8 mouse cellular contexts compared by ENCODE assay signal in the genomic region with DNA sequence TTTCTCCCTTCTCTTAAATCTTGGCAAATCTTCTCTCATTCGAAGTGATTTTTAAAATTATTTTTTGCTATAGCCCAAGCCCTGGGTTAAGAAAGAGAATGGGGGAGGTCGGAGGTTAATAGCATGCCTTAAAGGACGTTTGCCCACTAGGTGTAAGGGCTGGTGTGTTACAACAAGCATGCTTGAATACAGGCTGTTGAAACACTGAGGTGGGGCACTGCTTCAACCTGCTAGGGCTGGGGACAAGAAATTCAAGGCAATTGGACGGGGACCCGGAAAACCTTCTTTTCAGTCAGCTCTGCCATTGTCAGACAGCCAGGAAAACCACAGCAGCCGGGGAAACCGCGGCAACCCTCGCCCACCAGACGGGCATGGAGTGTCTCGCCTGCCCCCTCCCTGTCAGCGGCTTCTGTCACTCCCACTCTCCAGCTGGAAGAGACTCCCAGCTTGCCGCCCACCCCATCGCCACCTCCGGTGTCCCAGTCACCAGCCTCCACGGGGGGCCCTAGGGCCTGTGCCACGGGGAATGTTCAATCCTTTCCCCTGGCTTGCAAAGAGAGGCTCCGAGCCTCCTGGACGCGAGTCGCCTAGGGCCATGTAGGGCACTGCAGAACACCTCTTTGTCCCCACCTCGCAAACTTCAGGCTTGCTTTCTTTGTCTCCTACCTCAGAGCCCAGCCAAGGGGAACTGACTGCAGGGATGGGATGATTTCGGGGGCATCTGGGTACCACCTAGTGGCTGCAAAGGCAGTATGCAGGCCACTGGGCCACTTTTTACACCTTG. TPM values are rescaled to one million over a fixed set of nuclear protein-coding genes. Genes with fewer than 3 reads are reported as not detected.
DNase-seq lines count a peak whose midpoint lies in the region.

No protein-coding gene starts in this region.

- DNase-seq in CD8-positive naive resting alpha-beta T cell, adult 2 months (ENCODE audit: low read depth in 2 of 2, low spot score in 2 of 2), result peak; percentile 35 to 37
- peak; percentile 8 for DNase-seq in adrenal gland, adult 8-10 months
- DNase-seq in embryo, embryonic 9.5 days (ENCODE audit: extremely low spot score), result peak; percentile 67
- DNase-seq in hindbrain, embryonic 10.5 days (ENCODE audit: low spot score), result peak; percentile 72
- DNase-seq in left cerebral cortex, adult 18-20 months (ENCODE audit: low spot score in 2 of 2), result peak; percentile 65 to 78
- peak; percentile 12 for DNase-seq in lung, postnatal 14 days
- DNase-seq in ovary, postnatal 36 days (ENCODE audit: low spot score), result peak; percentile 26
- DNase-seq in adipocyte (ENCODE audit: low spot score), result no peak

- peaks cover 6% of the 10 kb centered on the region for H3K4me1 ChIP-seq in hindbrain, embryonic 10.5 days (replicated peaks)

- H3K36me3 ChIP-seq in hindbrain, embryonic 10.5 days, result no peaks in the 10 kb centered on the region

- H3K4me3 ChIP-seq in hindbrain, embryonic 10.5 days, result peak overlapping the region; percentile 56

- 9% methylated on average over 23 of the region's 23 CpGs for WGBS in hindbrain, embryonic 10.5 days

- no peaks in the 10 kb centered on the region for H3K27me3 ChIP-seq in hindbrain, embryonic 10.5 days (ENCODE audit: insufficient read depth, poor library complexity, severe bottlenecking)

- H3K27ac ChIP-seq in hindbrain, embryonic 10.5 days, result peak overlapping the region; percentile 90

- no peaks in the 10 kb centered on the region for H3K9me3 ChIP-seq in hindbrain, embryonic 10.5 days

RNA-seq across cellular contexts. Expression of gene Acvr1c, which starts 33.4 kb away (rescaled TPM):
- 10 to 100 TPM in 3 of 4 experiments, 1 to 10 TPM in 1; 9.1 to 16.3 (median 13.2) TPM for total RNA-seq in adrenal gland, adult 8-10 months (2022)
- polyA plus RNA-seq in hindbrain, embryonic 10.5 days (2016; fragmentation: Nextera tagmentation; extraction: Ambion mirVana), result 0.09 and 0.43 TPM in 2 replicates
- 10 to 100 TPM; 25.9 to 28.0 TPM for total RNA-seq in left cerebral cortex, adult 18-20 months (2021)
